Comparison of ENCODE assay signal across 11 mouse cellular contexts in genomic region chr8:45858391-45858790, GRCm38 (mm10). TPM values are rescaled to one million over a fixed set of nuclear protein-coding genes. Genes with fewer than 3 reads are reported as not detected.
DNase-seq lines count a peak whose midpoint lies in the region; ATAC-seq lines count a peak whose summit lies in the region.
"Had no signal": no experiment of that assay in that cellular context is flagged by ENCODE, and none has a peak within 500 bp of the region (broad histone marks: within the 10 kb centered on the region; RNA-seq: fewer than 3 reads in every experiment).

No protein-coding gene starts in this region.

- H3K9ac ChIP-seq in midbrain, embryonic 14.5 days (replicated peaks; ENCODE audit: low read length): no peak overlapping the region
- H3K9ac ChIP-seq in midbrain, embryonic 13.5 days (replicated peaks): no peak overlapping the region
- peak overlapping the region; percentile 27; the same call in 1 of the 2 replicates for H3K9ac ChIP-seq in embryonic facial prominence, embryonic 13.5 days

- no peak overlapping the region for H3K4me3 ChIP-seq in midbrain, embryonic 14.5 days (replicated peaks; ENCODE audit: low read depth, low read length)
- no peak overlapping the region for H3K4me3 ChIP-seq in midbrain, embryonic 13.5 days (replicated peaks)
- H3K4me3 ChIP-seq in embryonic facial prominence, embryonic 13.5 days: no peak overlapping the region
- H3K4me3 ChIP-seq: megakaryocyte, embryonic 14.5 days had no signal

- no peak overlapping the region for H3K27ac ChIP-seq in midbrain, embryonic 14.5 days (replicated peaks; ENCODE audit: low read depth, low read length)
- H3K27ac ChIP-seq in midbrain, embryonic 13.5 days: no peak overlapping the region
- no peak overlapping the region for H3K27ac ChIP-seq in embryonic facial prominence, embryonic 13.5 days

- ATAC-seq in midbrain, embryonic 14.5 days (ENCODE audit: low FRiP score, low TSS enrichment): no peak
- ATAC-seq in midbrain, embryonic 13.5 days: no peak
- ATAC-seq in embryonic facial prominence, embryonic 13.5 days (ENCODE audit: insufficient number of reproducible peaks, insufficient read depth, low FRiP score, low TSS enrichment, low read depth): no peak

- H3K4me1 ChIP-seq in midbrain, embryonic 14.5 days (ENCODE audit: control insufficient read depth, insufficient read depth, low read length): 0 out of 2 replicates have a peak, but pooled peaks cover 3% of the 10 kb centered on the region
- 0 out of 2 replicates have a peak, but pooled peaks cover 6% of the 10 kb centered on the region for H3K4me1 ChIP-seq in midbrain, embryonic 13.5 days (replicated peaks)
- H3K4me1 ChIP-seq in embryonic facial prominence, embryonic 13.5 days: peaks cover 13% of the 10 kb centered on the region
- H3K4me1 ChIP-seq: megakaryocyte, embryonic 14.5 days had no signal

- intact Hi-C loops in left cerebral cortex, postnatal 36 days (cut with DNase I): no loop called here

- no peaks in the 10 kb centered on the region for H3K27me3 ChIP-seq in midbrain, embryonic 14.5 days (ENCODE audit: control insufficient read depth, insufficient read depth, low read length)
- H3K27me3 ChIP-seq in midbrain, embryonic 13.5 days: no peaks in the 10 kb centered on the region
- H3K27me3 ChIP-seq in embryonic facial prominence, embryonic 13.5 days: no peaks in the 10 kb centered on the region
- H3K27me3 ChIP-seq: megakaryocyte, embryonic 14.5 days had no signal

- H3K4me2 ChIP-seq in midbrain, embryonic 14.5 days (ENCODE audit: low read length): no peak overlapping the region
- no peak overlapping the region for H3K4me2 ChIP-seq in midbrain, embryonic 13.5 days (replicated peaks)
- peak overlapping the region; percentile 38 for H3K4me2 ChIP-seq in embryonic facial prominence, embryonic 13.5 days
- H3K4me2 ChIP-seq: heart, embryonic 11.5 days had no signal

- 40% methylated on average over 9 of the region's 9 CpGs for WGBS in midbrain, embryonic 14.5 days
- 30% methylated on average over 9 of the region's 9 CpGs for WGBS in midbrain, embryonic 13.5 days
- 18% methylated on average over 9 of the region's 9 CpGs for WGBS in embryonic facial prominence, embryonic 13.5 days

- H3K36me3 ChIP-seq in midbrain, embryonic 14.5 days (ENCODE audit: control insufficient read depth, insufficient read depth, low read length): no peaks in the 10 kb centered on the region
- H3K36me3 ChIP-seq in midbrain, embryonic 13.5 days: no peaks in the 10 kb centered on the region
- no peaks in the 10 kb centered on the region for H3K36me3 ChIP-seq in embryonic facial prominence, embryonic 13.5 days
- H3K36me3 ChIP-seq: G1E had no signal

- DNase-seq in midbrain, embryonic 14.5 days: peak; percentile 26
- DNase-seq in kidney, postnatal 25 days: peak; percentile 19 to 65
- peak; percentile 59 for DNase-seq in testis, postnatal 10 days (ENCODE audit: low spot score)
- DNase-seq in cerebellum, adult 9-11 months: no peak
- no peak for DNase-seq in ovary, postnatal 10 days (ENCODE audit: low spot score)
- DNase-seq in left cerebral cortex, postnatal 36 days (ENCODE audit: low spot score in 2 of 2): no peak

- no peaks in the 10 kb centered on the region for H3K9me3 ChIP-seq in midbrain, embryonic 14.5 days (ENCODE audit: control insufficient read depth, low read length)
- no peaks in the 10 kb centered on the region for H3K9me3 ChIP-seq in midbrain, embryonic 13.5 days
- H3K9me3 ChIP-seq in embryonic facial prominence, embryonic 13.5 days: no peaks in the 10 kb centered on the region
- H3K9me3 ChIP-seq: G1E had no signal

RNA-seq across cellular contexts. Expression of gene Pdlim3, which starts 26.9 kb away (rescaled TPM):
- polyA plus RNA-seq in midbrain, embryonic 14.5 days (2014; fragmentation: Nextera tagmentation; extraction: Ambion mirVana): 30.5 and 30.7 TPM in 2 replicates
- polyA plus RNA-seq in midbrain, embryonic 13.5 days (2015; fragmentation: Nextera tagmentation; extraction: Ambion mirVana): 20.5 and 34.9 TPM in 2 replicates
- 15.9 and 18.2 TPM in 2 replicates for polyA plus RNA-seq in embryonic facial prominence, embryonic 13.5 days (2015; fragmentation: Nextera tagmentation; extraction: Ambion mirVana)
- total RNA-seq in left cerebral cortex, postnatal 36 days (2021): 1 to 10 TPM; 1.8 to 2.7 TPM
- polyA plus RNA-seq: G1E had no signal

Comparison
In these comparisons a context has a peak if more than half of its experiments do, and no peak if none do; other contexts are left out.
1. DNase-seq: peak in midbrain, embryonic 14.5 days (single experiment), kidney, postnatal 25 days (2 of 2) and testis, postnatal 10 days (single experiment); none in cerebellum, adult 9-11 months (single experiment), ovary, postnatal 10 days (single experiment) and left cerebral cortex, postnatal 36 days (0 of 2).